Mouse (Mus musculus) stomach, postnatal 0 days (tissue): ENCODE measurements around the gene Igsf1. TPM values are rescaled to one million over a fixed set of nuclear protein-coding genes. Genes with fewer than 3 reads are reported as not detected.

Source experiments
- ATAC-seq: fragments of 200-750 bp; cut with Nextera tagmentation; 2 replicates; pipeline ENCODE4 v1.8.0; 2017; ENCODE audit not compliant: low FRiP score, low TSS enrichment
- DNase-seq: peaks from one replicate; pipeline ENCODE4 v3.0.0-alpha.2; 2016; ENCODE audit warnings: low spot score
- H3K27ac ChIP-seq: fragments of 300-500 bp; sonication (generic); replicated peaks from 2 replicates; pipeline ENCODE4 v1.5.1; 2014; ENCODE audit warnings: mild to moderate bottlenecking, control low read depth
- H3K27me3 ChIP-seq: fragments of 300-500 bp; sonication (generic); 2 replicates; pipeline ENCODE4 v1.6.1; 2014; ENCODE audit warnings: low read length; ENCODE audit not compliant: control insufficient read depth, insufficient read depth
- H3K36me3 ChIP-seq: fragments of 300-500 bp; sonication (generic); 2 replicates; pipeline ENCODE4 v1.6.1; 2014; ENCODE audit warnings: low read length, mixed read lengths; ENCODE audit not compliant: control insufficient read depth, insufficient read depth
- H3K4me1 ChIP-seq: fragments of 300-500 bp; sonication (generic); replicated peaks from 2 replicates; pipeline ENCODE4 v1.6.1; 2014; ENCODE audit warnings: antibody characterized with exemption; ENCODE audit not compliant: control insufficient read depth, insufficient read depth
- H3K4me2 ChIP-seq: fragments of 300-500 bp; sonication (generic); replicated peaks from 2 replicates; pipeline ENCODE4 v1.6.1; 2014; ENCODE audit warnings: low read depth, mild to moderate bottlenecking, control low read depth, moderate library complexity
- H3K4me3 ChIP-seq: fragments of 300-500 bp; sonication (generic); 2 replicates; pipeline ENCODE4 v1.5.1; 2014; ENCODE audit warnings: low read depth, low read length, control low read depth
- H3K9ac ChIP-seq: fragments of 300-500 bp; sonication (generic); 2 replicates; pipeline ENCODE4 v1.6.1; 2014; ENCODE audit warnings: mild to moderate bottlenecking, low read length, control low read depth, mixed read lengths
- H3K9me3 ChIP-seq: fragments of 300-500 bp; sonication (generic); 2 replicates; pipeline ENCODE4 v1.6.1; 2016; ENCODE audit warnings: low read length; ENCODE audit not compliant: control insufficient read depth
- CTCF ChIP-seq: IDR thresholded peaks from 2 replicates; pipeline ENCODE4 v1.5.1; 2016; ENCODE audit warnings: antibody characterized with exemption, low read depth, mild to moderate bottlenecking, moderate library complexity
- EP300 ChIP-seq: optimal IDR thresholded peaks from 2 replicates; pipeline ENCODE3; 2016; ENCODE audit warnings: antibody characterized with exemption
- WGBS: fragments of 180-500 bp; shearing (Covaris S2); extraction: QIAGEN DNeasy Blood & Tissue Kit; methylation state at CpG from one replicate; pipeline ENCODE4 v1.1.7; 2014; 5-methylcytosine and 5-hydroxymethylcytosine counted together
- polyA plus RNA-seq: library from polyadenylated mRNA; unstranded; fragments of >200 nt; fragmentation: Nextera tagmentation; extraction: Ambion mirVana; gene quantifications from 2 replicates; pipeline ENCODE4 v1.2.1, GENCODE M21; 2015

Igsf1 gene
- 0.25 and 0.35 TPM in 2 replicates for polyA plus RNA-seq

GRCm38 (mm10) chrX:49797213-49798019, at the start of gene Igsf1:
Igsf1 (minus strand) TSS chrX:49797749.
- no peaks in the 10 kb centered on the region for H3K4me1 ChIP-seq
- H3K4me3 ChIP-seq, result peak within 1 kb of the TSS; percentile 28
- DNase-seq (peak; percentile 27), ATAC-seq (peak; percentile 54)
- H3K27me3 ChIP-seq, result no peaks in the 10 kb centered on the region
- H3K9ac ChIP-seq, result no peak within 1 kb of the TSS
- H3K27ac ChIP-seq, result no peak within 1 kb of the TSS
- no peaks in the 10 kb centered on the region for H3K36me3 ChIP-seq
- no peaks in the 10 kb centered on the region for H3K9me3 ChIP-seq
- peak within 1 kb of the TSS; percentile 48 for H3K4me2 ChIP-seq
- TF ChIP-seq EP300 (no peak), CTCF (no peak)
- 19% methylated on average over 16 of the region's 28 CpGs for WGBS

- no peak for DNase-seq
- H3K9ac ChIP-seq, result no peak overlapping the region
- H3K27me3 ChIP-seq, result no peaks in the 10 kb centered on the region
- TF ChIP-seq CTCF, result no peak
- no peak for TF ChIP-seq EP300
- no peaks in the 10 kb centered on the region for H3K9me3 ChIP-seq
- no peaks in the 10 kb centered on the region for H3K36me3 ChIP-seq
- no peak overlapping the region for H3K4me2 ChIP-seq
- H3K4me3 ChIP-seq, result no peak overlapping the region
- H3K4me1 ChIP-seq, result no peaks in the 10 kb centered on the region
- no peak overlapping the region for H3K27ac ChIP-seq
- whole genome bisulfite sequencing, result 30% methylated on average over 2 of the region's 2 CpGs
- no peak for ATAC-seq
Measured at GRCm38 (mm10) chrX:49770828-49771227, 26.7 kb downstream of the Igsf1 start.

- Histone ChIP-seq H3K27me3 (no peaks in the 10 kb centered on the region), H3K9ac (no peak overlapping the region), H3K4me1 (no peaks in the 10 kb centered on the region), H3K9me3 (no peaks in the 10 kb centered on the region), H3K4me2 (no peak overlapping the region), H3K36me3 (no peaks in the 10 kb centered on the region), H3K4me3 (no peak overlapping the region), H3K27ac (no peak overlapping the region)
- TF ChIP-seq EP300, result no peak
- TF ChIP-seq CTCF, result no peak
- ATAC-seq, result no peak
- no peak for DNase-seq
- 49% methylated on average over 5 of the region's 5 CpGs for WGBS
Measured at GRCm38 (mm10) chrX:49745192-49745591, 52.4 kb downstream of the Igsf1 start.

DNA sequence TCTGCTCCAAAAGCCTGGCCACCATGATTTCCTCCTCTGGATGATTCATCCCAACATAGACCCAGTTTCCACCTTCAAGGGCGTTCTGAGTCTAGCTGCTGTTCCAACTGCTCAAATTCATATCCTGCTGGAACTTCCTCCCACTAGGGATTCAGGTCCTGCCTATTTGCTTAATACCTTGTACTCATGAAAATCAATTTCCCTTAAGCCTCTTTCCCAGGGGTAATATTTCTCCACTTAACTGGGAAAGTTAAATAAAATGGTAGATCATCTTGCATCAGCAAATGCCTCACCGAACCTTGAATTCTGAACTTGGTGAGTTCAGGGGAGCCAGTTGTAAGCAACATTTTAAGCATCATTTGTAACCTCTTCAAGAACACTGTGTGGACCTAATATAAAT, 62.6 kb downstream of the Igsf1 start, which contains the start of gene Olfr1321:
Gene Olfr1321, minus strand, starts transcription at position 101 of the 400 bp plus-strand sequence.
- no peak within 1 kb of the TSS for H3K9ac ChIP-seq
- no peak within 1 kb of the TSS for H3K4me2 ChIP-seq
- no peak within 1 kb of the TSS for H3K27ac ChIP-seq
- TF ChIP-seq CTCF, result no peak
- TF ChIP-seq EP300, result no peak
- no peaks in the 10 kb centered on the region for H3K4me1 ChIP-seq
- DNase-seq (no peak), ATAC-seq (no peak)
- no peaks in the 10 kb centered on the region for H3K9me3 ChIP-seq
- 80% methylated on average over 2 of the region's 2 CpGs for WGBS
- no peaks in the 10 kb centered on the region for H3K27me3 ChIP-seq
- no peaks in the 10 kb centered on the region for H3K36me3 ChIP-seq
- no peak within 1 kb of the TSS for H3K4me3 ChIP-seq

Other genes starting within 250 kb of the Igsf1 start
- not detected in 2 replicates for gene Olfr1320, start 125.4 kb downstream of the Igsf1 start, polyA plus RNA-seq
- not detected in 2 replicates for gene Olfr1321, start 62.7 kb downstream of the Igsf1 start, polyA plus RNA-seq
- gene Olfr1322, start 93.7 kb upstream of the Igsf1 start, polyA plus RNA-seq, result not detected in 2 replicates
- not detected in 2 replicates for gene Olfr1323, start 221.6 kb upstream of the Igsf1 start, polyA plus RNA-seq